Mouse (Mus musculus): ENCODE measurements at regions not wholly inside any gene's neighbourhood (a gene's known extent, or its start where the extent isn't known, plus 50 kb on each side); places are given as distances from the start of the nearest gene placed in this dataset.

DNA sequence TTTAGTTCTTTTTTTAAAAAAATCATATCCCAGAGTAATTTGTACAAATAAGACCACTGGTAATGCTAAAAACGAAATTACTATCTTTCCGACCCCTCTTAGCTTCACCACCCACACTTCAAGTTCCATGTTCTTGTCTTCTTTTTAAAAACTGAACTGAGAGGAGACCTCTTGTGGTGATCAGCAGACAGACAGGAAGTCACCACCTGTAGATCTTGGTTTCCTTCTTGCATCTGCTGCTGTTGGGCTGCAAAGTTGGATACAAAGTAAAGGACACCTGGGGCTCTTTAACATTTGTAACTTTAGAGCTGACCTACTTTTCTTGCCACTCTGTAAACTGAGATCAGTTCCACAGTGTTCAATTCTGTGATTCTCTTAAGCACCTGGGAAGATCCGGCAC lies 216.4 kb downstream of the Cog6 start:
- Histone ChIP-seq H3K4me2 (ENCODE audit: low read depth, low read length) (no peak overlapping the region), H3K9ac (replicated peaks; ENCODE audit: low read depth, low read length) (no peak overlapping the region), H3K27me3 (ENCODE audit: control insufficient read depth, insufficient read depth, low read length) (no peaks in the 10 kb centered on the region), H3K4me1 (ENCODE audit: control insufficient read depth, insufficient read depth, low read length) (no peaks in the 10 kb centered on the region), H3K4me3 (ENCODE audit: low read depth, low read length) (no peak overlapping the region), H3K9me3 (ENCODE audit: control insufficient read depth, low read length) (no peaks in the 10 kb centered on the region), H3K36me3 (ENCODE audit: control insufficient read depth, insufficient read depth, low read length) (no peaks in the 10 kb centered on the region), H3K27ac (ENCODE audit: low read depth, low read length) (no peak overlapping the region)
- 85% methylated on average over 3 of the region's 3 CpGs for WGBS
- ATAC-seq (ENCODE audit: low read depth), result no peak

DNA sequence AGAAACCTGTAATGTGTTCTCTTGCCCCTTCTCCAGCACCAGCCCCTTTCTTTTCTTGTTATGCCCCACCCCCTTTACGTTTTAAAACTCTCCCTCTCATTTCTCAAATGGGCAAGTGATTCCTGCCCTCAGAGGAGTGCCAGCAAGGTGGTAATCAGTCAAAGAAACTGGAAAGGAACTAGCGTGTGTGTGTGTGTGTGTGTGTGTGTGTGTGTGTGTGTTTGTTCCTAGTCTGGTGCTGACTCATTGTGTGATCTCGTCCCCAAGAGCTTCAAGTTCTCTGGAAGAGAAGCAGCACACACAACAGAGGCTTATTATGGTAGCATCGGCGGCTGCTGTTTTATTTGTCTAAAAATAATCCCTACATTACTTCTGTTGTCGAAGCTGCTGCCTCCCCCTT lies 219.2 kb downstream of the Cog6 start:
- Histone ChIP-seq H3K9ac (replicated peaks; ENCODE audit: low read depth, low read length) (no peak overlapping the region), H3K27me3 (ENCODE audit: control insufficient read depth, insufficient read depth, low read length) (no peaks in the 10 kb centered on the region), H3K4me1 (ENCODE audit: control insufficient read depth, insufficient read depth, low read length) (no peaks in the 10 kb centered on the region), H3K27ac (ENCODE audit: low read depth, low read length) (no peak overlapping the region), H3K36me3 (ENCODE audit: control insufficient read depth, insufficient read depth, low read length) (no peaks in the 10 kb centered on the region), H3K4me2 (ENCODE audit: low read depth, low read length) (no peak overlapping the region), H3K9me3 (ENCODE audit: control insufficient read depth, low read length) (no peaks in the 10 kb centered on the region), H3K4me3 (ENCODE audit: low read depth, low read length) (no peak overlapping the region)
- no peak for ATAC-seq (ENCODE audit: low read depth)
- 49% methylated on average over 6 of the region's 6 CpGs for WGBS

DNA sequence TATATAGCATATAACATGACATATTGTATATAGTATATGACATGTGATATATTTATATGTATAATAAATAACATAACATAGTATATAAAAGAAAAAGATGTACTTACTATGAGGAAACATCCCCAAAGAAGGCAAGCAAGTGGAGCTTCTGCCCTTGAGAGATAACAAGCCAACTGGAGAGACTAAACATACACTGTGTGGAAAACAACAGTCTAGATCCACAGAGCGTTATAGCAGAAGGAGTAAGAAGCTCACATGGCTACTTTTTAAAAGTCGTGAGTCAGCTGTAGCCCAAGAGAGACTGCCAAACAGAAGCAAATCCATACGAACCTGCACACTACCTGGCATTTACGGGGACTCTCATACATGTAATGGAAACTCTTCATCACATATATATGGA lies 219.9 kb downstream of the Cog6 start:
- Histone ChIP-seq H3K9ac (replicated peaks; ENCODE audit: low read depth, low read length) (no peak overlapping the region), H3K9me3 (ENCODE audit: control insufficient read depth, low read length) (no peaks in the 10 kb centered on the region), H3K27ac (ENCODE audit: low read depth, low read length) (no peak overlapping the region), H3K4me3 (ENCODE audit: low read depth, low read length) (no peak overlapping the region), H3K27me3 (ENCODE audit: control insufficient read depth, insufficient read depth, low read length) (no peaks in the 10 kb centered on the region), H3K4me2 (ENCODE audit: low read depth, low read length) (no peak overlapping the region), H3K36me3 (ENCODE audit: control insufficient read depth, insufficient read depth, low read length) (no peaks in the 10 kb centered on the region), H3K4me1 (ENCODE audit: control insufficient read depth, insufficient read depth, low read length) (no peaks in the 10 kb centered on the region)
- WGBS, result 90% methylated on average over 4 of the region's 4 CpGs
- ATAC-seq (ENCODE audit: low read depth), result no peak

DNA sequence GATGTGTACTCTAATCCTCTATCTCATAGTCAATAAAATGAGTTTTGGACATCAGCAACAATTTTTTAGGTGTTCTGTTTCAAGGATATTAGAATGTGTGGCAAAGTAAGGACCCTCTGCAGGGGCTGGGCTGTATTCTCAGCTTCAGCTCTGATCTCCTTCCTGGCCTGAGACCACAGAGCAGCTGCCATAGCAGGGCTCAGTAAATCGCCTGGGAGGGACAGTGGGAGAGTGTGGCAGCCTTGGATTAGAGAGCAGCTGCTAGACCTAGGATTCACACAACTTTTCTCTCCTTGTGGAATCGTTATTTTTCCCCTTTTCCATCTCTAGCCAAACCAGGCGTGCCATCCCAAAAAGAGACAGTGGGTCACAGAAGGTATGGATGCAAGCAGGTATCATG lies 222.8 kb downstream of the Cog6 start:
- Histone ChIP-seq H3K27ac (ENCODE audit: low read depth, low read length) (no peak overlapping the region), H3K27me3 (ENCODE audit: control insufficient read depth, insufficient read depth, low read length) (no peaks in the 10 kb centered on the region), H3K9me3 (ENCODE audit: control insufficient read depth, low read length) (no peaks in the 10 kb centered on the region), H3K36me3 (ENCODE audit: control insufficient read depth, insufficient read depth, low read length) (no peaks in the 10 kb centered on the region), H3K4me2 (ENCODE audit: low read depth, low read length) (no peak overlapping the region), H3K4me1 (ENCODE audit: control insufficient read depth, insufficient read depth, low read length) (no peaks in the 10 kb centered on the region), H3K4me3 (ENCODE audit: low read depth, low read length) (no peak overlapping the region), H3K9ac (replicated peaks; ENCODE audit: low read depth, low read length) (no peak overlapping the region)
- no peak for ATAC-seq (ENCODE audit: low read depth)
- WGBS, result 77% methylated on average over 3 of the region's 3 CpGs

DNA sequence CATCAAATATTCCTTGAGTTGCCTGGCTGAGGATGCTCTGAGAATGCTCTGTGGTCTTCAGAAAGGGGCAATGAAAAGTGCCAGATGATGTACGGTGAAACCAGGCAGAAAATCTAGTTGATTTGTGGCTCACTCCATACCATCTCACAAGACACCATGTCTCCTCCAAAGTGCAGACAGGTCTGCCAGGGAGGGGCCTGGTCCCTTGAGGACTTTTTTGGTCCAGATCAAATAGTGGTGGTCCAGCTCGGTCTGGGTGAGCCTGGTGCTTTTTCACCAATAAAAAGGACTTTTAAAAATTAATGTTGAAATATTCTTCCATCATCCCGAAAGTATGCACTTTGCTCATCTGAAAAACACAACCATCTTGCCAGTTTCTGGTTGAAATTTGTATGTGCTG lies 224.2 kb downstream of the Cog6 start:
- Histone ChIP-seq H3K36me3 (ENCODE audit: control insufficient read depth, insufficient read depth, low read length) (no peaks in the 10 kb centered on the region), H3K9ac (replicated peaks; ENCODE audit: low read depth, low read length) (no peak overlapping the region), H3K4me2 (ENCODE audit: low read depth, low read length) (no peak overlapping the region), H3K4me3 (ENCODE audit: low read depth, low read length) (no peak overlapping the region), H3K27me3 (ENCODE audit: control insufficient read depth, insufficient read depth, low read length) (no peaks in the 10 kb centered on the region), H3K4me1 (ENCODE audit: control insufficient read depth, insufficient read depth, low read length) (no peaks in the 10 kb centered on the region), H3K9me3 (ENCODE audit: control insufficient read depth, low read length) (no peaks in the 10 kb centered on the region), H3K27ac (ENCODE audit: low read depth, low read length) (no peak overlapping the region)
- WGBS, result 87% methylated on average over 3 of the region's 3 CpGs
- no peak for ATAC-seq (ENCODE audit: low read depth)

DNA sequence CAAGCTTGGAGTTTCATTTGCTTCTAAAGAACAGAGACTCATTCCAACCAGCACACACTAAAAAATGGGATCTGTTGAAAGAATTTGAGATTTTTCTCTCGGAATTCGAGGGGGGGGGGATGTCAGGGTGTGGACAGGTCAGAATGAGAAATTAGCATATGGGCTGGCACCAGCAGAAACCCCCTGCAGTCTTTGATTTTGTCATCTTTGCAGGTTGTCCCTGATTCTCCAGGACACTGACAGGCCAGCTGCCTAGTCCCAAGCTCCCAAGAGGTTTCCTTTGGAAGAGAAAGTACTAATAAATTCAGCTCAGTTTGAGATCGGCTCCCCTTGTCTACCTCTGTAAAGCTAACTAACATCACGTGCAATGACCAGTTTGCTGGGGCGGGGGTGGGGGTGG lies 224.9 kb downstream of the Cog6 start:
- no peak overlapping the region for H3K4me2 ChIP-seq (ENCODE audit: low read depth, low read length)
- no peak overlapping the region for H3K4me3 ChIP-seq (ENCODE audit: low read depth, low read length)
- H3K9ac ChIP-seq (replicated peaks; ENCODE audit: low read depth, low read length), result no peak overlapping the region
- no peaks in the 10 kb centered on the region for H3K4me1 ChIP-seq (ENCODE audit: control insufficient read depth, insufficient read depth, low read length)
- no peak overlapping the region for H3K27ac ChIP-seq (ENCODE audit: low read depth, low read length)
- H3K36me3 ChIP-seq (ENCODE audit: control insufficient read depth, insufficient read depth, low read length), result no peaks in the 10 kb centered on the region
- 54% methylated on average over 5 of the region's 5 CpGs for WGBS
- ATAC-seq (ENCODE audit: low read depth), result no peak
- no peaks in the 10 kb centered on the region for H3K9me3 ChIP-seq (ENCODE audit: control insufficient read depth, low read length)
- H3K27me3 ChIP-seq (ENCODE audit: control insufficient read depth, insufficient read depth, low read length), result no peaks in the 10 kb centered on the region

DNA sequence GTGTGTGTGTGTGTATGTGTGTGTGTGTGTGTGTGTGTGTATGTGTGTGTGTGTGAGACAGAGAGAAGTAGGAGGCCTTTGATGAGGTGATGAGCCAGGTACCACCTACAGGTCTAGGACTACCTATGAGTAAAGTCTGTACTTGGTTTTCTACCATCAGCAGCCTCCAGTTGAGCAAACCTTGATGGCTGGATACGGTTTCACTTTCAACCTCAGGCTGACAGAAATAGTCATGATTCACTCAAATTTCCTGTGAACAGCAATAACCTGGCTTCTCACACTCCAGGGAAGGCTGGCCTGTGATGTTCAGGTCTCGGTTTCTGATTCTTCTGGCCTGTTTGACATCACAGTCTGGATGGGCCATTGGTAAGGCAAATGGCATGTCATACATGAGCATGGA lies 226.1 kb downstream of the Cog6 start:
- no peak overlapping the region for H3K4me3 ChIP-seq (ENCODE audit: low read depth, low read length)
- 97% methylated on average over 2 of the region's 2 CpGs for whole genome bisulfite sequencing
- H3K9me3 ChIP-seq (ENCODE audit: control insufficient read depth, low read length), result no peaks in the 10 kb centered on the region
- H3K27ac ChIP-seq (ENCODE audit: low read depth, low read length), result no peak overlapping the region
- H3K4me2 ChIP-seq (ENCODE audit: low read depth, low read length), result no peak overlapping the region
- no peaks in the 10 kb centered on the region for H3K27me3 ChIP-seq (ENCODE audit: control insufficient read depth, insufficient read depth, low read length)
- no peak overlapping the region for H3K9ac ChIP-seq (replicated peaks; ENCODE audit: low read depth, low read length)
- no peak for ATAC-seq (ENCODE audit: low read depth)
- H3K36me3 ChIP-seq (ENCODE audit: control insufficient read depth, insufficient read depth, low read length), result no peaks in the 10 kb centered on the region
- no peaks in the 10 kb centered on the region for H3K4me1 ChIP-seq (ENCODE audit: control insufficient read depth, insufficient read depth, low read length)

DNA sequence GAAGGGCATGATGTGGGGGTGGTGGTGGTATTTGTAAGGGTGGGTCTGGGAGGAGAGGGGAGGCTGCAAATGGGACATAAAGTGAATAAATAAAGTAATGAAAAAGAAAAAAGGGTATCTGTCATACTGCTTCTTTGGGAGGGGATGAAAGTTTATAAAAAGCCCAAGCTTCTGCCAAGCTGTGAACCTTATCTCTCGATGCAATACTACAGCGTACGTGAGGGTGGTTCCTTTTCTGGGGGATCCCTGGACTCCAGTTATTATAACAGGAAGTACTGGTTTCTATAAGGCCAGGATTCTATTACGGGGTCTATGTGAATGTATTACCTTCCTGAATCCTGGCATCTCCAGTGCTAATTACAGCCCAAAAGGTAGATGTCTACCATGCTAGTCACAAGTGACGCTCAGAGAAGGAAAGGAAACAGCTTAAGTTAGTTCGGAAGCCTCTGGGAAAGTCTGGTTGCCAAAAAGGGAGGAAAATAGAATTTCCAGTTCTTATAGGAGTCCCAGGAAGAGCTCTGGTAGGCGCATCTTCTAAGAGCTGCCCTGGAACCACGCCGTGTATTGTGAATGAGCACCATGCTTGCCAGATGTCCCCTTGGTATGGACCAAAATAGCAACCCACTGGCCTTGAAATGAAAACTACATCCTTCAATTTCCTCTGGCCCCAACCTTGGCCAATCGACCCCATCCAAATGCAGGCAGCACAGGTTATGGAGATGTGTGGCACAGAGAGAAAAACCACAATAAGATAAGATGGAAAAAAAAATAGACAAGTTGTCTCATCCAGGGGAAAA lies 228.9 kb downstream of the Cog6 start:
- ATAC-seq (ENCODE audit: low read depth), result no peak

DNA sequence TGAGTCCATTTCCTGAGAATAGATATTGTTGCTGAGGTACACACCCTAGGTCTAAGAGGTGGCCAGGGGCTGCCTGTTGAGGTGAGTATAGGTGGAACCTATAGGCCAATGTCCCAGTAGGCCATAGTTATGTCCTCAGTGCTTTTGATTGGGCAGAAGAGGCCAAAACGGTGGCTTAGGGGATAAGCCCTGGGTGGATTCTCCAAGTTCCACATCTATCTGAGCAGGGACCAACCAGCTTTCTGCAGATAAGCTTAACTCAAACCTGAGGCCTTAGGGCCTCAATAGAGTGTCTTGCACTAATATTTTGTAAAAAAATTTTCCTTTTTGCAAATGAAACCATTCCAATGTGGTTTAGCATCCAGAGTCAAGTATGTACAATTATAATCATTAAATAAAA lies 231.4 kb downstream of the Cog6 start:
- Histone ChIP-seq H3K9me3 (ENCODE audit: control insufficient read depth, low read length) (no peaks in the 10 kb centered on the region), H3K4me2 (ENCODE audit: low read depth, low read length) (no peak overlapping the region), H3K27ac (ENCODE audit: low read depth, low read length) (no peak overlapping the region), H3K36me3 (ENCODE audit: control insufficient read depth, insufficient read depth, low read length) (no peaks in the 10 kb centered on the region), H3K4me3 (ENCODE audit: low read depth, low read length) (no peak overlapping the region), H3K27me3 (ENCODE audit: control insufficient read depth, insufficient read depth, low read length) (no peaks in the 10 kb centered on the region), H3K9ac (replicated peaks; ENCODE audit: low read depth, low read length) (no peak overlapping the region), H3K4me1 (ENCODE audit: control insufficient read depth, insufficient read depth, low read length) (no peaks in the 10 kb centered on the region)
- ATAC-seq (ENCODE audit: low read depth), result no peak
- 76% methylated on average over 1 of the region's 1 CpGs for WGBS

More for the DNA sequence above, 228.9 kb downstream of the Cog6 start:
- Histone ChIP-seq H3K9me3 (ENCODE audit: control insufficient read depth, low read length) (no peaks in the 10 kb centered on the region), H3K9ac (replicated peaks; ENCODE audit: low read depth, low read length) (no peak overlapping the region), H3K4me2 (ENCODE audit: low read depth, low read length) (no peak overlapping the region), H3K4me3 (ENCODE audit: low read depth, low read length) (no peak overlapping the region), H3K27me3 (ENCODE audit: control insufficient read depth, insufficient read depth, low read length) (no peaks in the 10 kb centered on the region), H3K27ac (ENCODE audit: low read depth, low read length) (no peak overlapping the region), H3K36me3 (ENCODE audit: control insufficient read depth, insufficient read depth, low read length) (no peaks in the 10 kb centered on the region), H3K4me1 (ENCODE audit: control insufficient read depth, insufficient read depth, low read length) (no peaks in the 10 kb centered on the region)
- WGBS, result 96% methylated on average over 10 of the region's 10 CpGs

Data from neural tube, embryonic 14.5 days (tissue).